Mouse (Mus musculus) megakaryocyte progenitor cell, adult 5-6 weeks (primary cell): Measurements from ENCODE around the gene Sipa1l2. TPM values are rescaled to one million over a fixed set of nuclear protein-coding genes. Genes with fewer than 3 reads are reported as not detected.

Source experiments
- ATAC-seq: replicated peaks from 2 replicates; pipeline ENCODE4 v1.8.0; 2016; ENCODE audit warnings: mild to moderate bottlenecking, moderate TSS enrichment, inconsistent platforms; ENCODE audit not compliant: poor library complexity
- total RNA-seq, 2 experiments: library from RNA; stranded (forward) in 1 of 2; stranded (reverse) in 1 of 2; fragments of 157-497, 149-512 nt in 1 of 2; fragments of 200-1000 nt in 1 of 2; gene quantifications; 2 replicates each; pipeline versions ENCODE4 v1.2.3 to v1.2.4; 2015 to 2017

Gene Sipa1l2
- total RNA-seq, 2 experiments from 2014 or later = 0.84 to 2.0 TPM

DNA sequence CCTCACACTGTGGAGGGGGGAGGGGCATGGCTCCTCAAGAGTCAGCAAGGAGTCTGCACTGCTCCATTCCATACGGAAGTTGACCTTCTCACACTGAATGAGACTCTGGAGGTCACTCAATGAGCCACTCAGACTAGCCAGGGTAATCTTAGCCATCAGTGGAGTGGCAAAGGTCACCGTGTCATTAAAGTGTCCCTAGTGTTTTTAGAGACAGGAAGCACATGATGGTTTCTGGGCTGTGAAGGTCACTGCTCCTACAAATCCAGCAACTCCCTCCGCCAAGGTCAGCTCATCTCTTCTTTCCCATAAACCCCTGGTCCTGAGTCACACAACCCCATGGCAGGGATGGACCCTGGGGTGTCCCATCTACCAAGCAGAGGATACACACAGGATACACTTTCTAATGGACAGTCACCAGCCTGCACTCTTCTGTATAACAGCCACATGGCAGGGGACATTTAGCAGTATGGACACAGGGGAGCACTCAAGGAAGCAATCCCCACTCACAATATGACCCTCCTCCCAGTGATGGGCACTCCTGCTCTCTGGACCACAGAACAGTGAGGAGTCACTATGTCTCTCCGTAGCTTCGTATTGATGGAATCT lies 87.0 kb downstream of the Sipa1l2 start:
- no peak for ATAC-seq

DNA sequence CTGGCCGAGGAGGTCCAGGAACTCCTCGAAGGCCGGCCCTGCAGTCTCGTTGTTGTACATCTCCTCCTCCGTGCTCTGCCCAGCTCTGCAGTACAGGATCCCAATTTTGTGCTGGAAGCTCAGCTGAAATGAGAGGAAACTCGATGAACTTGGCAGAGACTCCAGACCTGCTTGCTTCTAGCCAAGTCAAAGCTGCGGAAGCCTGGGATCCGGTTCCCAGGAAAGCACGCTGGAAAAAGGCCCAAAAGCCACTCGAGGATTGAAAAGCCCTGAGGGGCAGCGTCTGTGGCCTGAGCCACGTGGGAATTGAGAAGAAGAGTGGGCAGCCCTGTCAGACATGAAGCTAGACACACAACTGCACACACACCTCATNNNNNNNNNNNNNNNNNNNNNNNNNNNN lies 94.7 kb downstream of the Sipa1l2 start:
- no peak for ATAC-seq

DNA sequence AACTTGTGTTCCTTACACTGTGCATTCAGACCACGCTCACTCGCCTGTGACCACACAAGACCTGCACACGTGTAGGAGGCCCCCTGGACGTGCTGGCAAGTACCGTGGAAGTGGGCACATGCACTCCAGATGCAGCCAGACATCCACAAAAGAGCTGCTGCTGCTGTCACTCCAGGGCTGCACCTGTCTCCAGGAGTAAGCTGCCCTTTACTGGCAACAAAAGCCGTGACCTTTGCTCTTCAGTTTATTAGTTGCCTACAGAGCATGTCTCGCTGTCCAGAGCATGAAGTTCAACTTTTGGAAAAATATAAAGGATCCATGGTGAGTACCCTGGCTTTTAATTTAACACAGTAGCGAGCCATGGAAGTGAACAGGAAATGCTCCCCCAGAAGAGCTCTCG lies 98.2 kb downstream of the Sipa1l2 start:
- ATAC-seq = no peak

DNA sequence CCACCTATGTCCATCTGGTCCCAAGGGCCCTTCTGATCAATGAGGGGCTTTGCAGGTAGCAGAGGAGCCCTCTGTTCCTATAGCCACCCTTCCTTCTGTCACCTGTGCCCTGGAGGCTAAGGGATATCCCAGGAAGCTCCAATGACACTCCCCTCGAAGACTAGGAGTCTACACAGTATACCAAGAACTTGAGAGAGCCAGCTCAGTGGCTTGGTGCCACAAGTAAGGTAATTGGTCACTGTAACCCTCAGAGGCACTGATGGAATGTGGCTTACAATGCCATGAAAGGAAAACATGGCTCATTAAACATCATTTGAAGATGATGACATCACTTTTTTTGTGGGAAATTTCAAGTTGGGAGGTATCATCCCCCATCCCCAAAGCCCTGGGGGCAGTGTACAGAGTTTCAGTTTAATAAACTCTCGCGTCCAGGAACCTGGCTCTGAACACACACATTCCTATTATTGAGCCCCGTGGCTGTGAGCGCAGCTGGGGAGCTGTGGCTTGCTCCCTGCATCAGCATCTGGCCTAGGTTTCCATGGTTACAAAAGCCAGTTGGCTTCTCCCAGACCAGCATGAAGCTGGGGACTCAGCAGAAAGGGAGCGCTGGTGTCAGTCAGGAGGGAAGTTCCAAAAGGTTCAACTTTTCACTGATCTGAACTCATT lies 104.3 kb downstream of the Sipa1l2 start:
- ATAC-seq = no peak

DNA sequence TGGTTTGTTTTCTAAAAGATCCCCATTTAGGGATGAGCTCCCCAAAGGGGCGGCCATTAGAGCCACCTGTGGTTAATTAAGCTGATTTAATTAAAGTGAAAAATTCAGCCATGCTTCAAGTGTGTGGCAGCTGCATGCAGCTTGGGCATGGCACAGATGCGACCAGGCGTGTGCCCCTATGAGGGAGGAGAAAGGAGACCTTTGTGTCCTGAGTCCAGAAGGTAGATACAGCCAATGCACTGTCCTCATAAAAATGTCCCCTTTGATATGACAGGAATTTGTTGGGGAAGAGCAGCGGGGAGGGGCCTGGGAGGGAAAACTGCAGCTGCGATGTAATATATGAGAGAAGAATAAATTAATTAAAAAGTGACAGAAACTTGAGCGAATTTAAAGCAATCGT lies 106.7 kb downstream of the Sipa1l2 start:
- no peak for ATAC-seq

DNA sequence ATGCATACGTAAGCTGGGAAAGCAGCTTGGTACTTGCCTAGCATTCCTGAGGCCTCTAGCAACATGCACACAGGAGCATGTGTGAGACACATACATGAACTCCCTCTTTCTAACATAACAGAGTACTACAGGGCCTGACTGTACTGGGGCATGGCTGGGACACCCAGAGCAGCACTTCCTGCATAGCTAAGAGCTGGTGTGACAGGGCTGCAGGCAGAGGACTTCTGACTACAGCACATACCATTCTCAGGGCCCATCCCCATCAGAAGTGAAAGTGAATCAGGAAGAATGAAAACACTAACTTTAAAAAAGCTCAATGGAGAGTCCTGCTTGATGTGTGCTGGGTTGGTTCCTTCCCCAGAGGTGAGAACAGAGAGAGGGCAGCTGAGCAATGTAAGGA lies 108.1 kb downstream of the Sipa1l2 start:
- ATAC-seq = peak; percentile 86

DNA sequence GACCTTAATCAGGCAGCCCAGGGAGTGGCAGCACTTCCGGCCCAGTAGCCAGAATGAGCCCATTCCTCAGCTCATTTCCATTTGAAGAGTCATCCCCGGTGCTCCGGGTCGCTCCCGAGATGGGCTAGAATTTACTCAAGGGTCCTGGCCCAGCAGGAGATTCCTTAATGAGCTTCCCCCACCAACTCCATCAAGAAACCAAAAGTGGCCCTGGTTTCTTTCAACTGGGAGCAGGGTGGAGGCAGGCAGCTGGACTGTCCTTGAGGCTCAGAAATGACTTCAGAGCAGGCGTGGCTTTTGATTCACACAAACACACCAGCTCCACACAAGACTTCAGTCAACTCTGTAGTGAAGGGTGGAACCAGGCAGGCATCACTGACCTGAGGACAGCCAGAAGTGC lies 109.0 kb downstream of the Sipa1l2 start:
- no peak for ATAC-seq

DNA sequence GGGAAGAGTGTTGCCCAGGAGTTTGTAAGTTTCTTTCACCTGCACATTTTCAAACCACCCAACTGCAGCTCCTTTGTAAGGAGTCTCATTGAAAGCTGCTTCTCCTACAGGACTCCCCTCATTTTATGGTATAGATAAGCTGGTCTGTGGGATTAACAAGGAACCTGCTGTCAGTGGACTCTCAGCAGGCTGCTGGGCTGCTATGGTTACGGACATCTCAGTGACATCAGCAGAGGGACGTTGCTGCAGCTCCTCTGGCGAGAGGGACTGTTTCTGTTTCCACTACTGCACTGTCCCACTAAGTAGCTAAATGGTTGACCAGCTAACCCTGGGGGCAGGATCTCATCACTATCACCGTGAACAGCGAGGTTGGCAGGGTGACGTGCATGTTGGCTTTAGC lies 120.6 kb downstream of the Sipa1l2 start:
- no peak for ATAC-seq

DNA sequence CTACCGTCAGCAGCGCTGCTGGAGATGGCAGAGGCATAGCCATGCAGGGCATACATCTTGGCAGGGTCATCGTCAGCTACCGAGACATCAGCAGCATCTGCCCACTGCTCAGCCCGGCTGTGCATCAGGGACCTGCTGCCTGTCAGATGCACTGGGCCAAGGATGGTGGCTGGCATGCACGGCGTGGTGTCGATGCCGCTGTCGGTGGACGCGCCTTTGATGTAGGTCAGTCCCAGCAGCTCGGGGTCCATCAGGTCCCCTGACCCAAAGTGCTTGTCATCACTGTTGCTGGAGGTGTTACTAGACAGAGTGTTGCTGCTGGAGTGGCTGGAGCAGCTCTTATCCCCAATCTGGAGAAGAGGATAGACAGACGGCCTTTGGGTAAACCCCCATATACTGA lies 122.1 kb downstream of the Sipa1l2 start:
- no peak for ATAC-seq

DNA sequence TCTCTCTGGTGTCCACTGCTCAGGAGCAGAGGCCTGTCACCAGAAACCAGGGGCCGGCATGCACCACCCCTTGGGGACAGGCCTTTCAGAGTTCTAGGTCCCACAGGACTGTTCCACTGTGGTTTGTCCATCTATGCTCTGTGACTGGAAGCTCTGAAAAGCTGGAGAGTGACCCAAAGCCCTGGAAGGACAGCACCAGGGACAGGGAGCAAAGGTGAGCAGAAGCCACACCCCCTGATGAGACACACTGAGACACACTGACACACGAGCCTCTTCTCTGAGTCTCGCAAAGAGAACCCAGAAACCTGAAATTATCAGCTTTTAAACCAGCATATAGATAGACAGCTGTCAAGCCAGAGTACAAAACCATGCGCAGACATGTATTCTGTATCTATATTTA lies 123.4 kb downstream of the Sipa1l2 start:
- ATAC-seq = no peak

DNA sequence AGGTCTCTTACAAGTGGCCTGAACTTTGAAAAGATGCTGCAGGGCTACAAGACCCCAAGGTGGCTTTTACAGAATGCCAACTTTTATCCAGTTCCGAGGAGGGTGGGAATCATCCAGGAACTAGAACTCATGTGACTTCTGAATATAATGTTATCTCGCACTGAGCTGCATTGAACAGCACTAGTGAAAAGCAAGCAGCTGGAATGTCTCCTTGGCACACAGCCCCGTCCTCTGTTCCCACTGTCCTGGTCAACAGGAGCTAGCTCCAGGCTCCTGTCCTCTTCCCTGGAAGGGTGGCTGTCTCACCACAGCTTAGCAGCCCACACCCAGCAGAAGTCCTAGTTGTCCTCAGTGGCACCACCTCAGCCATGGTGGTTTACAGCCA lies 124.4 kb downstream of the Sipa1l2 start:
- no peak for ATAC-seq

DNA sequence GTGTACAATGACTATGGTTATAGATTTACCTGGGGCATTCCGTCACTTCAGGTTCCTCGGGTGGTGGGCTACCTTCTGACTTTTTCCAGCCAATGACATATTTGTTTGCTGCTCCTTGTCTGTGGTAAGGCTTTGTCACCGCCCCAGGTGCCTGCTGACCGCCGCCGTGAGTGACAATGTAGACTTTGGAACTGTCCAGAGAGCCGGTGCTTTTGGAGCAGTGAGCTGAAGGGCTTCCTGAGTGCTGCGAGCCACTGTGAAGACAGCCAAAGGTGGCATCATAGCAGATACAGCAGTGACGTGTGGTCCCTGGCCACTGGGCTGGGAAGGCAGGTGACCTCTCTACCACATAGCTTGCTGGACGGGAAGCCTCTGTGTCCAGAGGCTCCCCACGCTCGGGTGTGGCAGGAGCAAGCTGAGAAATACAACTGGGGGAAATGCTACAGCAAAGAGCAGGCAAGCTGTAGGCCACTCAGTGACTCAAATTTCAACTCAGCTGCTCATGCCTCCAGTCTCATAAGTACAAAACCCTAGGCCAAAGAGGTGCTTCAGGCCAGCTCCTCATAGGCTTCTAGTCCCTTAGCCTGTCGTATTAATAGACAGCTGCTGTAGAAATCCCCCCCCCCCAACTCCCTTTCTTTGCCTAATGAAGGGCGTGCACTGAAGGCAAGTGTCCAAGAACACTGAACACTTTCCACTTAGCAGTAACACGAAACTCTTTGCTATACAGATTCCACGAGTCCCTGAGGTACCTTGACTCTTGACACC lies 125.0 kb downstream of the Sipa1l2 start:
- ATAC-seq = no peak

DNA sequence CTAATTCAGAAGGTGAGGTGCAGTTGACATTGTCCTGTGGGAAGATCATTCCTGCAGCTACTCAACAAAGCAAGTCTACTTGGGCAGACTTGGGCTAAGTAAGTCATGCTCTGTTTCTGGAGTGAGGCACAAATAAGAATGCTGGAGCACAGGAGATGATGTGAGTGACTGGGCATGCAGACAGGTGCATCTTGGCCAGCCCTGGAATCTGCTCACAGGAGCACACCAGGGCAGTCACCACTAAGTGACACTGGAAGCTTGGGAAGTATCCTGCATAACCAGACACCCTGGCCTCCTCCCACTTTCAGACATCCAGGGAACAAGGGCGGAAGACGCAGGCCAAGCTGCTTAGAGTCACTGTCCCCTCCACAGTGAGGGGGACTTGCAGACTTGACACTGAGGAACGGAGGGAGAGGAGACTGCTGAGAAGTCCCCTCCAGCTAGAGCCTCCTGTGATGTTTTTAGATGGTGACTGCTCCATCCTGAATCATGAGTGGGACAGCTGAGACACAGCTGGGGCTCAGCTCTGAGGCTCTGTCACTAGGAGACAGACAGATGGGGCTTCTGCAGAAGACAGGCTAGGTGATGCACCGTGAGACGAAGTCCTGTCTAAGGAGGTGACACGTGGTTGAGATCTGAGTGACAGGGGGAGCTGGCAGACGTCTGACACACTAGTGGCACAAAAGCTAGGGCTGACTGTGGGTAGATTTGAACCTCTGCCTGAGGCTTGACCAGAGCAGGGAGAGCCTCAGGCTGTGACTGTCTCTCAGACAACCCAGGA lies 134.1 kb downstream of the Sipa1l2 start:
- ATAC-seq = no peak

DNA sequence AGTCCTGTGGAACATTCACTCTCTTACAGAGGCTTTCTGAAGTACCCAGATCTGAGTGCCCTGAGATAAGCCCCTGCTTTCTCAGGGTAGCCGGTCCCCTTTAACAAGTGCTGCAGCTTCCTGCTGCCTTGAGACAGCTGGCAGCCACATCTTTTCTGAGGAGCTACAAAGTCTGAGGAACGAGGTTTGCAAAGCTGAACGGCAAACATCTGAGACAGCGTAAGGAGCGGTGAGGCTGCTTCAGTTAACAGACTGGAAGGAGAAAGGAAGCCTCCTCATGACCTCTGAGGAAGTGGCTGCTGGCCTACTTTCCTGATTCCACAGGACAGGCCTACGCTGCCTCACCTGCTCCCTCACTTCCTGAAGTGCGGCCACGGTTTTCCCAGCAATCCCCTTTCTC lies 135.5 kb downstream of the Sipa1l2 start:
- no peak for ATAC-seq

DNA sequence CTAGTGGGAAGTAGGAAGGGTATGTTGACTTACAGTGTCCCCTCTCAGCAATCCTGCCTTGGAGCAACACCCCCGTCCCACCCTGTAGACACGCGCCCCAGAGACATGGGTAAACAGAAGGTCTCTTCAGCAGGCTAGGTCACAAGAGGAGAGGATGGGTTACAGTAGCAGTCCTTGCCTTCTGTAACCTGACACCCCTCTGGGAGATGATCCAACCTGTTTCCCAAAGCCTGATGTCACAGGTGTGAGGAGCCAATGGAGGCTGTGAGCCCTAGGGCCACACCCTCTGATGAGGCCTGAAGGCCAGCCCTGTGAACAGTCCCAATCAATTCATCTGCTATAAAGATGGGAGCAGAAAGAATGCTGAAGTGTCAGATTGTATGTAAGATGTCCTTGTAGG lies 138.3 kb downstream of the Sipa1l2 start:
- ATAC-seq = no peak

DNA sequence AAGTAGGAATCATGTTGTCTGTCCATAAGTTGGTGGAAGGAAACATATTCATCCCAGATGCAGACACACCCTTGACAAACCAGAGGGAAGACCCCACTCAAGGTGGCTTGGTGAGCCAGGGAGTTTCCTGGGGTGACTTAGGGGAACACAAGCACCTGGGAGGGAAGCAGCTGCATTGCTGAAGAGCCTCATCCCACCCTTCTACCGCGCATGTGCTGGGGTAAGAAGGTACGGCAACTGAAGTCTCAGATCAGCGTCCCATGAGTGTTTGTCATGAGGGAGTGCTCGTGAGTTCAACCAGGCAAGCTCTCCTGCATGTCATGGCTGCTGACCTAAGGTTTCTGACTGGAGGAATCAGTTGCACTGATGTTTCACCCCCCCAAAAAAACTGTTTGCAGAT lies 138.8 kb downstream of the Sipa1l2 start:
- ATAC-seq = no peak

DNA sequence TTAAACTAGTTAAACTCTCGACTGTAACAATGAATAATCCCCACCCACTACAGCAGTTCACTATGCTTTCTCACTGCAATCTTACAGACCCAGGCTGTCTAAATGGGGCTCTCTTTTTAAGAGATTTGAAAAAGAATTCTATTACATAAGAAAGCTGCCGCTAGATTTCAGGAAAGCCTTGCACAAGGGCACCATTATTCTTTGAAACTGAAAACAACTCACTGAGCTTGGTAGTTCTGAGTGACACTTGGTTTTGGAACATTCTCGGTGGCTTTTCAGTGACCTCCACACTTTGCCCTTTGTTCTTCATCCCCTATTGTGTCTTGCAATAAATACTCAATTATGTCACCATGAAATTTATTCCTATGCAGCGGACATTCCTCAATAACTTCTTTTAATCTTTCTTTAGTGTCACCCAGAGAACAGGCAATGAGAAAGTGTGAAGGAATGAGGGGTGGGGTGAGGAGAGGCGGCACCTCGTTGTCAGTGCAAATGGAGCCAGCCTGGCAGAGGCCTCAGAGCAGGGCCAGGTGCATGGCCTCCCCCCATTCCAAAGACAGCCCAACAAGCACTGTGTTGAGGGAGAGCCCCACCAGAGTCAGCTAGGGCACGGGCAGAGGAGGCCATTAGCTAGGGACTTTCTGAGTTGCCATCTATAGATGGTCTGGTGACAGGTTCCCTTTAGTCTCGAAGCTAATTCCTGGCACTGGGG lies 140.5 kb downstream of the Sipa1l2 start:
- no peak for ATAC-seq

DNA sequence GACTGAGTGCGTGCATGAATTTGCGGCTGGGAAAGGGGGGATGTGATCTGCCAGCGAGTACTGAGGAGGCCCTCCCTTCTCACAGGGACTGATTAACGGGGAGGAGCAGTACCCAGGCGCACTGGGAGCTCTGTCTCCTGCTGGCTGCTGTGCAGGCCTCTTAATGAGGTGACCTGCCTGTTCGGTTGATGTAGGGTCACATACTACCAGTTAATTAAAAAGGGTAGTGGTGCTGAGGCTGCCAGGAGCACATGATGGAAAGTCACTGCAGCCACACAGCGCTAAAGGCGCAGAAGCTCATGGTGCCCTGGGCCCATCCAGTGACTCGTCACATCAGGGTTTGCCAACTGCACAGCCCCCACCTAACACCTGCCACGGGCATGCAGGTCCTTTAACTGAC lies 145.7 kb downstream of the Sipa1l2 start:
- ATAC-seq = no peak

DNA sequence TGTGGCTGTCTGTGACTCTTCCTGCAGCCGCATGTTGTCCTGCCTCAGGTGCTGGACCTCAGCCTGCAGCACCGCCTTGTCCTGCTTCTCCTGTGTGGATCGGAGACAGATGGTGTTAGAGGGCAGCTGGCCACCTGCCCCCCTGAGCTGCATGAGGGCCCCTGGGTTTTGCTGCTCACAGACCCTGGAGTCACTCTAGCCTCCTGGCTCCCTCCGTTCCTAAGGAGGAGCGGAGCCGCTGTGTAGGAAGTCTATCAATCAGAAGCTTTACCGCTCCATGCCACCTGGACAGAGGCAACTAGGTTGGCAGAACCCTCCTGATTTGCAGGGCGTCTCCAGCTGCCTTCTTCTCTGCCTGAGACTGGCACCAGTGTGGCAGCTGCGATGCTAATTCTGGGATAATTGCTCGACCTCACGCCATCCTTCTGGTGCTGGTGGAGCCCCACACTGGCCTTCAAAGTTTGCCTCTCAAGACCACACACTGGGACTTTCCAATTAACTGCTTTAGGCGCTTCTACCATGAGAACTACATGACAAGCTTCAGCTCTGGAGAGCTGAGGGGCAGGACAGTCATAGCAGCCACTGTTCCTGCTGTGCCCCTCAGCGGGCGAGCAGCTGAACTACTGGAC lies 150.3 kb downstream of the Sipa1l2 start:
- ATAC-seq = no peak

DNA sequence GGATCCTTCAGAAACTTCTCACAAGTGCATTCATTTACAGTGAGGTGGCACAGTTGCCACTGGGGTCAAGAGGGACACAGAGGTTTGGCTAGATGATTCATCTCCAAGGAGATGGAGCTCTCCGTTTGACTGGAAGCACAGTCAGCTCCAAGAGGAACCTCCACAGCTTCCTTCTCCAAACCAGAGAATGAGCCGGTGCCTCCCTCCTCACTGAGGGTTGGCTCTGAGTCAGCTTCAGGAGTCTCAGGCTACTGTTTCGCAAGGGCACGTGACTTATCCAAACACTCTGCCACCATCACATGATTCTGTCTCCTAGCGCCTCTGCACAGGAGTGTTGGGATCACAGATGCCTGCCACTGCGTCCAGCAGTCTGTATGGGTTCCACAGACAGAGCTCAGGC lies 153.5 kb downstream of the Sipa1l2 start:
- ATAC-seq = peak; percentile 69

DNA sequence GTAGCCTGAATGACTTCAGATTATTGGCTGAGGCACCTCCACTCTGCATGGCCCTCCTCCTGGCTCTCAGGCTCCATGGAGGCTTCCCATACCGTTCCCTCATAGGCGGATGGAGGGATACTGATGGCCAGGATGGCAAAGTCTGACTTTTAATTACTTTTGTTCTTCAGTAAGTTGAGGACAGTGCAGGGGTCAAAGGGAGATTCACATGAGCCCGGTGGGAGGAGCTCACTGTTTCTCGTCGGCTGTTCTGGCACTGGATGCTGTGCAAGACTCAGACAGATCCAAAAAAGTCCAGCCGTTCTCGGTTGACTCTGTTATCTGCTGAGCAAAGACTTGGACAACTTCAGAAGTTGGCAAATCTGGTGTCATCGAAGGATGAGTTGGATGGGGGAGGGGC lies 155.0 kb downstream of the Sipa1l2 start:
- ATAC-seq = no peak
